16 mouse cellular contexts compared by ENCODE assay signal in the genomic region with DNA sequence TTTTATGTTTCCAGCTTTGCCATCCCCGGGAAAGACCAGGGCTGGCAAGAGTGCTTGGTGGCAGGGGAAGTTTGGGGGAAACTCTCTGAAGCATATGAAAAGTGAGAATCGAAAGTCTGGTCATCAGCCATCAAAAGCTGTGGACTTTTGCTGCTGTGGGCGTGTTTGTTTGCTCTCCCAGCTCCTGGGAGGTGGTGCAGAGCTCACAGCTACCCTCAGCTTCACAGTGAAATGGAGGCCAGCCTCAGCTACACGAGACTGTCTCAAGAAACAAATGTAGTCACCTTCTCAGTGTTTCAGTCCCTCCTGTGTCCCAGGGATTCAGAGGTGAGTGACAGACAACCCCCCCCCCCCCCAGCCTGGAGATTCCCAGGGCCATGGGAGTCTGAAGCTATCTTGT. TPM values are rescaled to one million over a fixed set of nuclear protein-coding genes. Genes with fewer than 3 reads are reported as not detected.
DNase-seq lines count a peak whose midpoint lies in the region; ATAC-seq and TF ChIP-seq lines count a peak whose summit lies in the region.
"Had no signal": no experiment of that assay in that cellular context is flagged by ENCODE, and none has a peak within 500 bp of the region (broad histone marks: within the 10 kb centered on the region; RNA-seq: fewer than 3 reads in every experiment).

No protein-coding gene starts in this region.

- H3K4me1 ChIP-seq in E14TG2a.4 (replicated peaks; ENCODE audit: low read depth, low read length): peaks cover 94% of the 10 kb centered on the region
- peaks cover 40% of the 10 kb centered on the region for H3K4me1 ChIP-seq in intestine, embryonic 16.5 days (ENCODE audit: control insufficient read depth, insufficient read depth, low read length)
- peaks cover 31% of the 10 kb centered on the region for H3K4me1 ChIP-seq in liver, postnatal 0 days (ENCODE audit: insufficient read depth)

- H3K27me3 ChIP-seq in E14TG2a.4 (ENCODE audit: insufficient read depth, low read length): no peaks in the 10 kb centered on the region
- H3K27me3 ChIP-seq in intestine, embryonic 16.5 days (replicated peaks; ENCODE audit: control insufficient read depth, insufficient read depth, low read length): no peaks in the 10 kb centered on the region
- no peaks in the 10 kb centered on the region for H3K27me3 ChIP-seq in liver, postnatal 0 days (ENCODE audit: insufficient read depth, low read length)
- H3K27me3 ChIP-seq: midbrain, embryonic 12.5 days had no signal

- 0 out of 2 replicates have a peak overlapping the region, but pooled peaks have one; percentile 26 for H3K9ac ChIP-seq in intestine, embryonic 16.5 days (ENCODE audit: low read depth, low read length)
- H3K9ac ChIP-seq in liver, postnatal 0 days (replicated peaks): 0 out of 2 replicates have a peak overlapping the region, but pooled peaks have one; percentile 26
- H3K9ac ChIP-seq: midbrain, embryonic 12.5 days had no signal

- no peak for TF ChIP-seq CTCF in E14TG2a.4 (conservative IDR thresholded peaks at IDR 0.05; ENCODE audit: low read length)
- TF ChIP-seq CTCF in liver, postnatal 0 days (IDR thresholded peaks at IDR 0.05; ENCODE audit: low read depth): no peak

- no peak for TF ChIP-seq EP300 in liver, postnatal 0 days (IDR thresholded peaks at IDR 0.05; ENCODE audit: low read depth)

- DNase-seq in liver, postnatal 0 days: no peak
- no peak for DNase-seq in frontal cortex, postnatal 36 days (ENCODE audit: low spot score in 2 of 2)
- DNase-seq in ovary, postnatal 36 days (ENCODE audit: low spot score): no peak
- DNase-seq in cerebellum, adult 9-11 months: no peak
- DNase-seq in spleen, adult 12 weeks (ENCODE audit: low spot score): no peak
- DNase-seq: cerebellum, postnatal 14 days; heart, adult 18-20 months; heart, postnatal 10 days; kidney, postnatal 10 days; thymus, postnatal 4 days had no signal

- H3K4me2 ChIP-seq in intestine, embryonic 16.5 days (ENCODE audit: low read depth, low read length): no peak overlapping the region
- peak overlapping the region; percentile 64 for H3K4me2 ChIP-seq in liver, postnatal 0 days (ENCODE audit: low read depth, low read length)
- H3K4me2 ChIP-seq: midbrain, embryonic 12.5 days had no signal

- peak; percentile 20 for ATAC-seq in CD4-positive, CD25-positive, alpha-beta regulatory T cell, adult 4 months
- no peak for ATAC-seq in intestine, embryonic 16.5 days
- peak; percentile 42; the same call in 1 of the 2 replicates for ATAC-seq in liver, postnatal 0 days
- ATAC-seq: hindbrain, postnatal 0 days had no signal

- peaks cover 64% of the 10 kb centered on the region for H3K36me3 ChIP-seq in E14TG2a.4 (ENCODE audit: insufficient read depth, low read length)
- 0 out of 2 replicates have a peak, but pooled peaks cover 6% of the 10 kb centered on the region for H3K36me3 ChIP-seq in intestine, embryonic 16.5 days (ENCODE audit: control insufficient read depth, insufficient read depth, low read length)
- H3K36me3 ChIP-seq in liver, postnatal 0 days (replicated peaks; ENCODE audit: insufficient read depth, low read length): peaks cover 17% of the 10 kb centered on the region

- WGBS in intestine, embryonic 16.5 days: 42% methylated on average over 4 of the region's 4 CpGs
- WGBS in liver, postnatal 0 days (ENCODE audit: insufficient replicate concordance): 47% methylated on average over 4 of the region's 4 CpGs

- no peaks in the 10 kb centered on the region for H3K9me3 ChIP-seq in E14TG2a.4 (ENCODE audit: low read length)
- no peaks in the 10 kb centered on the region for H3K9me3 ChIP-seq in intestine, embryonic 16.5 days (ENCODE audit: control insufficient read depth, low read length)
- no peaks in the 10 kb centered on the region for H3K9me3 ChIP-seq in liver, postnatal 0 days (ENCODE audit: low read length)
- H3K9me3 ChIP-seq: midbrain, embryonic 12.5 days had no signal

- peak overlapping the region; percentile 49 for H3K4me3 ChIP-seq in E14TG2a.4 (replicated peaks; ENCODE audit: low read length)
- H3K4me3 ChIP-seq in intestine, embryonic 16.5 days (ENCODE audit: low read length): no peak overlapping the region
- H3K4me3 ChIP-seq in liver, postnatal 0 days (ENCODE audit: low read depth, low read length): peak overlapping the region; percentile 15; the same call in 1 of the 2 replicates
- H3K4me3 ChIP-seq: midbrain, embryonic 12.5 days; myocyte had no signal

- peak overlapping the region; percentile 56 for H3K27ac ChIP-seq in intestine, embryonic 16.5 days (ENCODE audit: low read length)
- H3K27ac ChIP-seq in liver, postnatal 0 days (ENCODE audit: low read depth): peak overlapping the region; percentile 89
- H3K27ac ChIP-seq: hindbrain, postnatal 0 days; midbrain, embryonic 12.5 days had no signal

RNA-seq across cellular contexts. Expression of a gene that starts 21.8 kb away (rescaled TPM):
- polyA plus RNA-seq in CD4-positive, CD25-positive, alpha-beta regulatory T cell, adult 4 months (2017; shearing (Covaris generic)): 10 to 100 TPM; 43.3 to 45.1 TPM
- 103 and 104 TPM in 2 replicates for polyA plus RNA-seq in intestine, embryonic 16.5 days (2015; fragmentation: Nextera tagmentation; extraction: Ambion mirVana)
- 31.1 and 34.4 TPM in 2 replicates for polyA plus RNA-seq in liver, postnatal 0 days (2015; fragmentation: Nextera tagmentation; extraction: Ambion mirVana)
